Mouse (Mus musculus): ENCODE data around the gene Gm21891. TPM values are rescaled to one million over a fixed set of nuclear protein-coding genes. Genes with fewer than 3 reads are reported as not detected.
"Not testable (repeated sequence)": the region's sequence is repeated elsewhere in the genome, so short reads cannot be mapped to it uniquely, and the experiment has no call there.

The Gm21891 gene
- not detected in 2 replicates for polyA plus RNA-seq (2014; fragmentation: Nextera tagmentation; extraction: Ambion mirVana)

DNA sequence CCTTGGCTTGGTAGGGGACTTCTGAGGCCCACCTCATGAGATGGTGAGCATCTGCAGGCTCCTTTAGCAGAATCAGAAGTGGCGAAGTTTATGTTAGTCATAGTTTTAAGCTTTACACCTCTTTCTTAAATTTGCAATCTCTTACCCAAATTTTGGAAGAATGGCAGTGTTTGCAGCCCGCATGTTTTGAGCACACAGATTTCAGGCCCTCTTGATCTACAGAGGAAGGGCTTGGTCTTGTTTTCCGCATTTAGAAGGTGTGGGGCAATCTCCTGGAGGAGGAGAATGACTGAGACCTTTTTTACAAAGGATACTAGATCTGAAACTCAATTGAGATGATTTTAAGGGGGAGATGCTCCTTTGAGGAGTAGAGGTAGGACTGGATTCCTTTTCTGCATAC lies at the start of gene Gm21891:
Gene Gm21891, minus strand, starts transcription at position 101 of the 400 bp plus-strand sequence.
- not testable (repeated sequence) for H3K4me1 ChIP-seq (ENCODE audit: control insufficient read depth, insufficient read depth, low read length); ATAC-seq (ENCODE audit: low FRiP score, low TSS enrichment); H3K27me3 ChIP-seq (ENCODE audit: control insufficient read depth, insufficient read depth, low read length); H3K4me2 ChIP-seq (replicated peaks; ENCODE audit: low read depth, low read length); H3K36me3 ChIP-seq (ENCODE audit: control insufficient read depth, insufficient read depth, low read length); H3K9ac ChIP-seq (ENCODE audit: low read depth, low read length); H3K9me3 ChIP-seq (ENCODE audit: control insufficient read depth, low read length); H3K4me3 ChIP-seq (ENCODE audit: low read length); H3K27ac ChIP-seq (ENCODE audit: low read depth, low read length)
- no CpG with 5 or more reads among the region's 3 CpGs for WGBS

DNA sequence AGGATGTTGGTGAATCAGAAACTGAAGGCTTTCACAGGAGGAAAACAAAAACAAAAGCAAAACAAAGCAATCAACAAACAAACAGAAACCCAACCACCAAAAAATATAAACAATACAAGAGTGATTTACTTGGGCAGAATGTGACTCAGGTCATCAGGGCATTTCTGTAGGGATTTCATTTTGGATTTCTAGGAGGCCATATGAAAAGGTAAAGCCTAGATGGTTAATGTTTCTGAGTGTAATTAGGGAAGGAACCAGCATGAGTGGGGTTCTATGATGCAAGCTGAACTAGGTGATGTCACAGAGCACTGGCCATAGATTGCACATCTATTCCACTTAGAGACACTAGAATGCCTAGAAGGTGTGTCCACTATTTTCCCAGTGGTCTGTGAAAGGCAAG lies 28.4 kb upstream of the Gm21891 start, which contains the start of gene Gm21425:
Gene Gm21425, plus strand, starts transcription at position 301 of the 400 bp plus-strand sequence.
- H3K27me3 ChIP-seq (ENCODE audit: control insufficient read depth, insufficient read depth, low read length); H3K9ac ChIP-seq (ENCODE audit: low read depth, low read length); H3K36me3 ChIP-seq (ENCODE audit: control insufficient read depth, insufficient read depth, low read length); H3K4me3 ChIP-seq (ENCODE audit: low read length); H3K9me3 ChIP-seq (ENCODE audit: control insufficient read depth, low read length); H3K4me2 ChIP-seq (replicated peaks; ENCODE audit: low read depth, low read length); H3K27ac ChIP-seq (ENCODE audit: low read depth, low read length); ATAC-seq (ENCODE audit: low FRiP score, low TSS enrichment); H3K4me1 ChIP-seq (ENCODE audit: control insufficient read depth, insufficient read depth, low read length): not testable (repeated sequence)

Other genes starting within 250 kb of the Gm21891 start
- not detected in 2 replicates for gene Gm20807, start 90.6 kb downstream of the Gm21891 start, polyA plus RNA-seq (2014; fragmentation: Nextera tagmentation; extraction: Ambion mirVana)
- not detected in 2 replicates for gene Gm21425, start 28.5 kb upstream of the Gm21891 start, polyA plus RNA-seq (2014; fragmentation: Nextera tagmentation; extraction: Ambion mirVana)
- not detected in 2 replicates for gene Gm21828, start 90.4 kb upstream of the Gm21891 start, polyA plus RNA-seq (2014; fragmentation: Nextera tagmentation; extraction: Ambion mirVana)
- not detected in 2 replicates for gene Gm21440, start 118.9 kb upstream of the Gm21891 start, polyA plus RNA-seq (2014; fragmentation: Nextera tagmentation; extraction: Ambion mirVana)
- gene Gm21454, start 119.0 kb upstream of the Gm21891 start, polyA plus RNA-seq (2014; fragmentation: Nextera tagmentation; extraction: Ambion mirVana), result not detected in 2 replicates
- not detected in 2 replicates for gene Gm21725, start 215.6 kb upstream of the Gm21891 start, polyA plus RNA-seq (2014; fragmentation: Nextera tagmentation; extraction: Ambion mirVana)

Data from kidney, embryonic 14.5 days (tissue).